7 mouse cellular contexts compared by ENCODE assay signal in the genomic region with DNA sequence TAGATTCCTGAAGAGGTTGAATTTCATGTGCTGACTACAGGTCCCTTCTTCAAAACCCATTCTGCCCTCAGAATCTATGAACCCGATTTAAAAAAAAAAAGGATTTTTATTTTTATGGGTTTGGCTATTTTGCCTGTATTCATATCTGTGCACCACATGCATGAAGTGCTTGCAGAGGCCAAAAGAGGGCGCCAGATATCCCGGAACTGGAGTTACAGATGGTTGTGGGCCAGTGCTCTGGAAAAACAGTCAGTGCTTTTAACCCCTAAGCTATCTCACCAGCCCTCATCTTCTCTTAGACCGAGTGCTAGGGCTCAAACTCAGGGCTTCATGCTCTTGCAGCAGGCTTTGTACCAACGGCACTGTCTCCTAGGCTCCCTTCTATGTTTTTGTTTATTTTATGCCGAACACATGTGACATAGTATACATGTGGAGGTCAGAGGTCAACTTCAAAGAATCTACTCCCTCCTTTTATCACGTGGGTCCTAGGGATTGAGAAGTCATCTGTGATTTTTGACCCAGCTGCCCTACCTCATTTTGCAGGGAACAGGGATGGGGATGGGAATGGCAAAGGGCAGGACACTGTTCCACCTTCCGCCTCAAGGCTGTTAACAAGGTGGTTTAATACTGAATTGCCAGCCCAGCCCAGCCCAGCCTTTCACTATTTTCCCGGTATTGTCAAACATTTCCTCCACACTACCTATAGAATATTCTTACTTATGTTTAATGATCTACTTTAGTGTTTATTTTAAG. TPM values are rescaled to one million over a fixed set of nuclear protein-coding genes. Genes with fewer than 3 reads are reported as not detected.
A peak's percentile ranks its signal among the peaks of the same experiment; 100 is the strongest.
DNase-seq lines count a peak whose midpoint lies in the region; ATAC-seq and TF ChIP-seq lines count a peak whose summit lies in the region.

No protein-coding gene starts in this region.

- no peak for TF ChIP-seq POLR2A in small intestine, adult 2 months (IDR thresholded peaks at IDR 0.05; ENCODE audit: low read depth, low read length)

- TF ChIP-seq CTCF in Patski (IDR thresholded peaks at IDR 0.05), result peak; percentile 56
- TF ChIP-seq CTCF in small intestine, adult 2 months (IDR thresholded peaks at IDR 0.05; ENCODE audit: extremely low read depth, insufficient read length, insufficient replicate concordance, low read depth, low read length), result 0 out of 2 replicates have a peak, but pooled peaks have one; percentile 39

- ATAC-seq in liver, embryonic 12.5 days, result no peak
- no peak for ATAC-seq in Patski
- ATAC-seq in embryonic facial prominence, embryonic 11.5 days (replicated peaks; ENCODE audit: insufficient number of reproducible peaks, low FRiP score, low TSS enrichment, low read depth), result no peak

- H3K27me3 ChIP-seq in liver, embryonic 12.5 days (replicated peaks), result no peaks in the 10 kb centered on the region
- no peaks in the 10 kb centered on the region for H3K27me3 ChIP-seq in Patski
- no peaks in the 10 kb centered on the region for H3K27me3 ChIP-seq in embryonic facial prominence, embryonic 11.5 days (ENCODE audit: control insufficient read depth, insufficient read depth, low read length)
- no peaks in the 10 kb centered on the region for H3K27me3 ChIP-seq in small intestine, adult 2 months (ENCODE audit: control insufficient read depth, insufficient read depth, low read length)

- in situ Hi-C loops in Patski (cut with MboI; ENCODE audit: low pct_unique_long_range_greater_than_20kb), result no loop called here

- no peak overlapping the region for H3K4me2 ChIP-seq in liver, embryonic 12.5 days
- no peak overlapping the region for H3K4me2 ChIP-seq in embryonic facial prominence, embryonic 11.5 days (ENCODE audit: low read depth, low read length)

- POLR2A ChIA-PET in Patski (lab: Charles Lee), result no interaction called here

- no peak overlapping the region for H3K9ac ChIP-seq in liver, embryonic 12.5 days
- no peak overlapping the region for H3K9ac ChIP-seq in embryonic facial prominence, embryonic 11.5 days (replicated peaks; ENCODE audit: low read length)

- CTCF ChIA-PET in Patski (lab: Charles Lee), result interaction anchor here (1.4 kb wide), 1 partner anchor 28 kb away, joined by 3 read pairs; no protein-coding TSS in a partner anchor

- WGBS in liver, embryonic 12.5 days (ENCODE audit: insufficient replicate concordance), result 44% methylated on average over 9 of the region's 9 CpGs
- 38% methylated on average over 9 of the region's 9 CpGs for WGBS in embryonic facial prominence, embryonic 11.5 days
- WGBS in small intestine, adult 2 months, result 25% methylated on average over 9 of the region's 9 CpGs

- H3K4me1 ChIP-seq in liver, embryonic 12.5 days, result no peaks in the 10 kb centered on the region
- H3K4me1 ChIP-seq in embryonic facial prominence, embryonic 11.5 days (ENCODE audit: control insufficient read depth, insufficient read depth, low read length), result no peaks in the 10 kb centered on the region
- H3K4me1 ChIP-seq in small intestine, adult 2 months (ENCODE audit: control insufficient read depth, insufficient read depth, insufficient read length, low read length), result peaks cover 11% of the 10 kb centered on the region; the same call in 1 of the 2 replicates

- no peaks in the 10 kb centered on the region for H3K9me3 ChIP-seq in liver, embryonic 12.5 days (replicated peaks)
- H3K9me3 ChIP-seq in embryonic facial prominence, embryonic 11.5 days (replicated peaks; ENCODE audit: control insufficient read depth, low read length), result no peaks in the 10 kb centered on the region

- H3K27ac ChIP-seq in liver, embryonic 12.5 days, result no peak overlapping the region
- H3K27ac ChIP-seq in embryonic facial prominence, embryonic 11.5 days (replicated peaks; ENCODE audit: low read depth, low read length), result no peak overlapping the region
- peak overlapping the region; percentile 53 for H3K27ac ChIP-seq in small intestine, adult 2 months (ENCODE audit: insufficient read depth, low read depth, low read length)

- DNase-seq in liver (peak; percentile 32), Patski (ENCODE audit: low read depth, low spot score) (no peak)
- peak; percentile 43 for DNase-seq in embryonic facial prominence, embryonic 11.5 days (ENCODE audit: low spot score)
- DNase-seq in heart, adult 11 months, result no peak
- DNase-seq in layer of hippocampus, adult 11-12 months (ENCODE audit: low spot score), result no peak

- no peaks in the 10 kb centered on the region for H3K36me3 ChIP-seq in liver, embryonic 12.5 days
- H3K36me3 ChIP-seq in embryonic facial prominence, embryonic 11.5 days (replicated peaks; ENCODE audit: control insufficient read depth, insufficient read depth, low read depth, low read length), result no peaks in the 10 kb centered on the region
- no peaks in the 10 kb centered on the region for H3K36me3 ChIP-seq in small intestine, adult 2 months (ENCODE audit: control insufficient read depth, insufficient read depth, low read length)

- no peak overlapping the region for H3K4me3 ChIP-seq in liver, embryonic 12.5 days
- no peak overlapping the region for H3K4me3 ChIP-seq in embryonic facial prominence, embryonic 11.5 days (ENCODE audit: low read depth, low read length)
- H3K4me3 ChIP-seq in small intestine, adult 2 months (ENCODE audit: low read depth, low read length), result no peak overlapping the region; the same call in 1 of the 2 replicates

RNA-seq across cellular contexts. Expression of a gene that starts 30.3 kb away (rescaled TPM):
- 41.9 and 43.1 TPM in 2 replicates for polyA plus RNA-seq in liver, embryonic 12.5 days (2016; fragmentation: Nextera tagmentation; extraction: Ambion mirVana)
- 70.8 TPM for polyA plus RNA-seq in Patski (2021)
- polyA plus RNA-seq in embryonic facial prominence, embryonic 11.5 days (2014; fragmentation: Nextera tagmentation; extraction: Ambion mirVana), result 20.8 and 25.4 TPM in 2 replicates
- 28.5 and 29.1 TPM in 2 replicates for polyA plus RNA-seq in small intestine, adult 2 months (2012; rRNA removed)

Comparison
In these comparisons a context has a peak if more than half of its experiments do, and no peak if none do; other contexts are left out.
1. DNase-seq: peak in liver (single experiment) and embryonic facial prominence, embryonic 11.5 days (single experiment); none in Patski (single experiment), heart, adult 11 months (single experiment) and layer of hippocampus, adult 11-12 months (single experiment).